Mouse (Mus musculus): ENCODE data around the gene Krt83.

- TF ChIP-seq CTCF (IDR thresholded peaks at IDR 0.05; ENCODE audit: borderline replicate concordance, control insufficient read depth, extremely low read depth, insufficient read depth, low read length, poor library complexity) = no peak
- TF ChIP-seq POLR2A (IDR thresholded peaks at IDR 0.05; ENCODE audit: control insufficient read depth, extremely low read depth, insufficient read depth, low read length, poor library complexity) = no peak
Measured at GRCm38 (mm10) chr15:101495266-101495665, 4.0 kb upstream of the Krt83 start.

Data from thymus, adult 2 months (tissue).